In genomic region chr11:83753581-83754181, GRCm38 (mm10) we compare ENCODE assay signal across 8 mouse cellular contexts. TPM values are rescaled to one million over a fixed set of nuclear protein-coding genes. Genes with fewer than 3 reads are reported as not detected.
DNase-seq lines count a peak whose midpoint lies in the region; ATAC-seq lines count a peak whose summit lies in the region.

Gene Heatr6 (plus strand): TSS chr11:83753696.

- peak; percentile 93 for DNase-seq in MN1 (ENCODE audit: low spot score)
- peak; percentile 92 for DNase-seq in cerebellum, adult 9-10 months
- peak; percentile 77 to 91 for DNase-seq in frontal cortex, adult 2 months (ENCODE audit: extremely low spot score in 1 of 2, low spot score in 1 of 2)
- DNase-seq in hindbrain, embryonic 11.5 days (ENCODE audit: low spot score): peak; percentile 93
- DNase-seq in layer of hippocampus, postnatal 10 days (ENCODE audit: low spot score in 2 of 2): peak; percentile 91 to 94
- peak; percentile 95 for DNase-seq in lung, postnatal 10 days
- peak; percentile 87 for DNase-seq in ovary, postnatal 36 days (ENCODE audit: low spot score)
- DNase-seq in thymus, postnatal 25 days: peak; percentile 87

- H3K9ac ChIP-seq in hindbrain, embryonic 11.5 days (ENCODE audit: low read depth, low read length): peak within 1 kb of the TSS; percentile 90

- no peaks in the 10 kb centered on the region for H3K9me3 ChIP-seq in hindbrain, embryonic 11.5 days (ENCODE audit: control insufficient read depth, low read length)

- H3K36me3 ChIP-seq in hindbrain, embryonic 11.5 days (ENCODE audit: control insufficient read depth, insufficient read depth, low read length): peaks cover 6% of the 10 kb centered on the region; the same call in 1 of the 2 replicates

- under 1% methylated on average over 46 of the region's 47 CpGs for WGBS in hindbrain, embryonic 11.5 days

- H3K27me3 ChIP-seq in hindbrain, embryonic 11.5 days (ENCODE audit: control insufficient read depth, insufficient read depth, low read length): no peaks in the 10 kb centered on the region

- no peaks in the 10 kb centered on the region; the same call in 1 of the 2 replicates for H3K4me1 ChIP-seq in hindbrain, embryonic 11.5 days (replicated peaks; ENCODE audit: control insufficient read depth, insufficient read depth, low read length)

- peak within 1 kb of the TSS; percentile 71 for H3K4me2 ChIP-seq in hindbrain, embryonic 11.5 days (replicated peaks; ENCODE audit: low read depth, low read length)

- peak within 1 kb of the TSS; percentile 78 for H3K27ac ChIP-seq in hindbrain, embryonic 11.5 days (ENCODE audit: low read depth, low read length)

- peak; percentile 94 for ATAC-seq in hindbrain, embryonic 11.5 days (ENCODE audit: low FRiP score)

- peak within 1 kb of the TSS; percentile 83 for H3K4me3 ChIP-seq in hindbrain, embryonic 11.5 days (ENCODE audit: low read depth, low read length)

RNA-seq across cellular contexts. Expression of gene Heatr6, which starts in this region (rescaled TPM):
- 17.9 and 18.5 TPM in 2 replicates for polyA plus RNA-seq in frontal cortex, adult 2 months (2012; rRNA removed)
- 27.3 and 32.8 TPM in 2 replicates for polyA plus RNA-seq in hindbrain, embryonic 11.5 days (2014; fragmentation: Nextera tagmentation; extraction: Ambion mirVana)
- total RNA-seq in layer of hippocampus, postnatal 10 days (2021): 10 to 100 TPM; 19.6 to 20.8 TPM

Comparison
In these comparisons a context has a peak if more than half of its experiments do, and no peak if none do; other contexts are left out.
1. Peak in every context shown above with its lines: DNase-seq, ATAC-seq, H3K4me3 ChIP-seq and H3K27ac ChIP-seq.